Mouse (Mus musculus) megakaryocyte, embryonic 14.5 days (primary cell): Measurements from ENCODE around the gene Tnnt2. TPM values are rescaled to one million over a fixed set of nuclear protein-coding genes. Genes with fewer than 3 reads are reported as not detected.

Source experiments
- H3K27me3 ChIP-seq: replicated peaks from 2 replicates; pipeline ENCODE3; 2012; ENCODE audit warnings: inconsistent platforms
- H3K36me3 ChIP-seq: replicated peaks from 2 replicates; pipeline ENCODE3; 2012; ENCODE audit warnings: low read length, inconsistent platforms, mixed read lengths
- H3K4me1 ChIP-seq: 2 replicates; pipeline ENCODE4 v1.6.1; 2012; ENCODE audit warnings: inconsistent platforms
- H3K4me3 ChIP-seq: replicated peaks from 2 replicates; pipeline ENCODE3; 2012; ENCODE audit warnings: moderate library complexity, mild to moderate bottlenecking, inconsistent platforms
- H3K9me3 ChIP-seq: 2 replicates; pipeline ENCODE4 v1.6.1; 2012; ENCODE audit warnings: inconsistent platforms
- FLI1 ChIP-seq: IDR thresholded peaks from 2 replicates; pipeline ENCODE4 v1.6.1; 2012; ENCODE audit warnings: low read length, inconsistent platforms, mixed read lengths
- GATA1 ChIP-seq: IDR thresholded peaks from 3 replicates; pipeline ENCODE4 v1.6.1; 2012; ENCODE audit warnings: mixed read lengths, low read length, inconsistent platforms, borderline replicate concordance
- polyA plus RNA-seq: library from polyadenylated mRNA; stranded (reverse); fragments of >175 nt; gene quantifications from 2 replicates; pipeline ENCODE4 v1.2.3, GENCODE M21; 2012; ENCODE audit warnings: low replicate concordance; ENCODE audit not compliant: insufficient read depth

Gene Tnnt2
- polyA plus RNA-seq, 1 experiment: 0.59 TPM

DNA sequence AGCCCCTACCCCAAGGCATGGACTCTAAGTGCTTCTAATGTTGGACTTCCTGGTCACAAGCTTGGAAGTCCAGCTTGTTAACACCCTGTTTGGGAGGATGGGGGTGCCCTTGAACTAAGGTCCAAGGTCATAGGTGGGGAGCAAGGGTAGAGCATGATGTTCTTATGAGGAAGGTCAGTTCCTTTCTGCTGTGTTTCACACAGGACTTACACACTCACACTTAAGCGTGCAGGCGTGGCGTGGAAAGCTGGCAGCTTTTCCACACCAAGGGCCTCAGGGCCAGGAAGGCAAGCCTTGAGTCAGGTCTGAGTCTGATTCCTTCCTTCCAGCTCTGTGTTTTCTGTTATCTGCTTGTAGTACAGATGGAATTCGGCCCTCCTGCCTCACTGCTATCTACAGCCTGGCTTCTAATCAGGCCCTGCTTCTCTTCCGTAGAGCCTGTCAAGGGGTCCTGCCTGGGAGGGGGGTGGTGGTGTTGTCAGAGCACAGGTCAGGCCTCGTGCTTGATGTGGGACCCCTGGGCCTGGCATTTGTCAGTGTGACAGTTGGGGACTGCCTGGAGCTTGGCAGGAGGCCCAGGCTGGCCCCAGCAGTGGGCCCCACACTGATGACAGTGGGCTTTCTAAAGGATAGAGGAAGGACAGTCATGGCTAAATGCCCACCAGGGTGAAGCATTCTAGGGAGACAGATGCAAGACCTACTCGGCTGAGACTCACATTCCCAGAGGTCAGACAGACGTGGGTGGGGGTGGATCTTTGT lies 35.8 kb upstream of the Tnnt2 start:
- peaks cover 80% of the 10 kb centered on the region for H3K27me3 ChIP-seq
- no peaks in the 10 kb centered on the region for H3K36me3 ChIP-seq
- H3K4me1 ChIP-seq: peaks cover 38% of the 10 kb centered on the region
- no peak overlapping the region for H3K4me3 ChIP-seq
- no peaks in the 10 kb centered on the region for H3K9me3 ChIP-seq
- TF ChIP-seq GATA1 (no peak), FLI1 (no peak)

DNA sequence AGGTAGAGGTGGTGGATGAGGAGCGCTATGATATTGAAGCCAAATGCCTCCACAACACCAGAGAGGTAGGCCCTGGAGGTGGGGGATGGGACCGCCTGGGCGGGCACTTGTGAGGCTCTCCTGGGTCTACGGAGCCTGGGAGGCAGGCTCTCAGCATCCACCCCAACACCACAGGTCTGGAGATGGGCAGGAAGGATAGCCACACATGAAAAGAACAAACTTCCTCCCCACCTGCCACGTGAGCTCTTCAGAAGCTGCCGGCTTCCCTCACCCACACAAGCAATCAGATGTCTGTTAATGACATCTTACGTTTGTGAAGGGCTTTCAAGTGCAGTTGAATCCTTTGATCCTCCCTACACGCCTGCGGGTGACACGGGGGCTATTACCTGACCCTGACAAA lies 28.6 kb upstream of the Tnnt2 start:
- Histone ChIP-seq H3K4me3 (no peak overlapping the region), H3K36me3 (no peaks in the 10 kb centered on the region), H3K9me3 (no peaks in the 10 kb centered on the region), H3K27me3 (peaks cover 79% of the 10 kb centered on the region), H3K4me1 (peaks cover 18% of the 10 kb centered on the region)
- TF ChIP-seq GATA1 (no peak), FLI1 (no peak)

DNA sequence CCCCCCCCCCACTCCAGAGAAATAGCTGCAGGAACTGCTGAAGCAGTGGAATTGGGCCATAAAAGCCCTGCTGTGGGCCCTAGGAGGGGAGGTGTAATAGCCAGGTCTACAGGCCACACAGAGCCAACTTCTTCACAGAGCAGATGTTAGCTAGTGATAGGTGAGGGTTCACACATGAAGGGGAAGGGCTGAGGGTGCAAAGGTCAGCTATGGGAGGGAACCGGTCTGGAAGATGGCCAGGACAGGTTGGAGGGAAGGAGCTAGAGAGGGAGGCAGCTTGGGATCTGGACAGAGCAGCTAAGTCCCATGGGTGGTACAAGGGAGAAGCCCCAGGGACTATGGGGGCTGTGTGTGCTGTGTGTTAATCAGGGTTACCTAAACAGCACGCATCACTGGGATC lies 26.0 kb upstream of the Tnnt2 start:
- Histone ChIP-seq H3K36me3 (no peaks in the 10 kb centered on the region), H3K9me3 (no peaks in the 10 kb centered on the region), H3K4me3 (no peak overlapping the region), H3K4me1 (peaks cover 18% of the 10 kb centered on the region; the same call in 1 of the 2 replicates), H3K27me3 (peaks cover 77% of the 10 kb centered on the region)
- TF ChIP-seq GATA1 (no peak), FLI1 (no peak)

DNA sequence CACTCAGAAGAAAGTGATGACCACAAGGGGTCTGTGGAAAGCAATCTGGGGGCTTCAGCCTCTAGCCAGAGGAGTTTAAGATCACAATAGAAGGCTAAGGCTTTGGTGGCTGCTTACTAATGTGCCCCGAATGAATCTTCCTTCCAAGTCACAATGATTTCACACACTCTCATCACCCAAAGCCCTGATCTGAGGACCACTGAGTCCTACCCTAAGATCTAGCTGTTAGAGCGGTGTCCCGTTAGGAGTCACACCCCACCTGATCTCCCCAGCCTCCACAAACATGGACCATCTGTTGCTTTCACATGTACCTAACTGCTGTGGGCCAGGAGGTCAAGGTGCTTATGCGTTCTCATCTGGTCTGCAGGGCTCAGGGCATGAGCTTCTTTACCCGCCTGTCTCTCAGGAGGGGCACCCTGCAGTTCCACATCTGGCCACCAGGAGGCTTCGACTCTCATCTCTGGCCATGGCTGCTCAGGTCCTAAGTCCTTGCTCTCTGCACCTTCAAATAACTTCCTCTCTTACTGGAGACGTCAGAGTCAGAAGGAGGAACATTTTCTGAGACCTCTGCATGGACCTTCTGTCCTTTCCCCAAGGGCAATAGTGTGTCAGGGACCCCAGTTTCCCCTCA lies 25.0 kb upstream of the Tnnt2 start:
- H3K4me1 ChIP-seq: peaks cover 18% of the 10 kb centered on the region; the same call in 1 of the 2 replicates
- no peaks in the 10 kb centered on the region for H3K36me3 ChIP-seq
- H3K27me3 ChIP-seq: peaks cover 82% of the 10 kb centered on the region
- no peak overlapping the region for H3K4me3 ChIP-seq
- TF ChIP-seq FLI1 (no peak), GATA1 (no peak)
- H3K9me3 ChIP-seq: no peaks in the 10 kb centered on the region

DNA sequence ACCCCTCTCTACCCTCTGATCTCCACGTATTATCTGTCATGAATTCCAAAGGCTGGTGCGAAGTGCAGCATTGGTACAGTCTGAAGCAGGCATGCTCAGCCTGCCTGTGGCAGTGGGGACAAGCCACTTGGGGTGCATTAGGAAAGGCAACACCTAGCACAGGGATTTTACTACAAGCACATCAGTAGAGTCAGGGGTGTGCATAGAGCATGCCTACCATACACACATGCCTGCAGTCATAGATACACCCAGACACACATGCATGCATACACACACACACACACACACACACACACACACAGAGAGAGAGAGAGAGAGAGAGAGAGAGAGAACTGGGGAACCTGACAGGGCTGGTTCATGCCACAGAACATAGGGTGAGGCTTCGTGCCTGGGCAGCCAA lies 23.9 kb upstream of the Tnnt2 start:
- TF ChIP-seq FLI1 (no peak), GATA1 (no peak)
- H3K4me1 ChIP-seq: peaks cover 21% of the 10 kb centered on the region; the same call in 1 of the 2 replicates
- no peak overlapping the region for H3K4me3 ChIP-seq
- H3K9me3 ChIP-seq: no peaks in the 10 kb centered on the region
- peaks cover 90% of the 10 kb centered on the region for H3K27me3 ChIP-seq
- no peaks in the 10 kb centered on the region for H3K36me3 ChIP-seq

DNA sequence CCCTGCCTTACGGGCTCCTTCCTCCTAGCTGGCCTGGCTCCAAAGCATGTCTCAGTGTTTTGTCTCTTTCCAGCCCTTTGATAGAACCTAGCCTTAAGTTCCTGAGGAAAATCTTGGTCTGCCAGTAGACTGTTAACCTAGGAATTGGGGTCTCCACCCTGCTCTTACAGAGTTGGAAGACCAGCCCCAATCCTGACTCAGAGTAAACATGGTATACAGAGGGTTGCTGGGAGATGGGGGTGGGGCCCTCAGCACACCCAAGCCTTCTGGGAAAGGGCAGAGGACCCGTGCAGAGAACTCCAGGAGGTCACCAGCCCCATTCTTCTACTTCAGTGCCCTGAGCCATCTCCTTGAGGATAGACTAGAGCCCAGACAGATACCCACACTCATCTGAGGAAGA lies 23.5 kb upstream of the Tnnt2 start:
- Histone ChIP-seq H3K27me3 (peaks cover 90% of the 10 kb centered on the region), H3K36me3 (no peaks in the 10 kb centered on the region), H3K4me1 (peaks cover 21% of the 10 kb centered on the region; the same call in 1 of the 2 replicates), H3K9me3 (no peaks in the 10 kb centered on the region), H3K4me3 (no peak overlapping the region)
- TF ChIP-seq FLI1 (no peak), GATA1 (no peak)

DNA sequence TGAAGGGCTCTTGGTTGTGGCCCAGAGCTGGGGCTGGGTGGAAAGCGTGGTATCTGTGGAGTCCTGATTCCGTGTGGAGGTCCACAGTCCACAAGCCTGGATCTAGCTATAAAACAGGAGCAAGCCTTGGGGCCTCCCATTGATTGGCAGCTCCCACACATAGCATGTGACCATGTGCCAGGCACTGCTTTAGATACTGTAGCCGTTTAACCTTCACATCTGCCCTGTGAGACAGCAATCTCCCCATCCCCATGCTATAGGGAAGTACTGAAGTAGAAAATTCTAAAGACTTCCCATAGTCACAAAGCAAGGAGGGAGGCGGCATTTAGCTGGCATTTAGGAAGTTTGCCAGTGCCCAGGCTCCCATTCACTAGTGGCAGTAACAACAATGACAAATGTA lies 23.1 kb upstream of the Tnnt2 start:
- TF ChIP-seq GATA1 (no peak), FLI1 (no peak)
- Histone ChIP-seq H3K4me1 (peaks cover 21% of the 10 kb centered on the region; the same call in 1 of the 2 replicates), H3K9me3 (no peaks in the 10 kb centered on the region), H3K36me3 (no peaks in the 10 kb centered on the region), H3K27me3 (peaks cover 90% of the 10 kb centered on the region), H3K4me3 (no peak overlapping the region)

DNA sequence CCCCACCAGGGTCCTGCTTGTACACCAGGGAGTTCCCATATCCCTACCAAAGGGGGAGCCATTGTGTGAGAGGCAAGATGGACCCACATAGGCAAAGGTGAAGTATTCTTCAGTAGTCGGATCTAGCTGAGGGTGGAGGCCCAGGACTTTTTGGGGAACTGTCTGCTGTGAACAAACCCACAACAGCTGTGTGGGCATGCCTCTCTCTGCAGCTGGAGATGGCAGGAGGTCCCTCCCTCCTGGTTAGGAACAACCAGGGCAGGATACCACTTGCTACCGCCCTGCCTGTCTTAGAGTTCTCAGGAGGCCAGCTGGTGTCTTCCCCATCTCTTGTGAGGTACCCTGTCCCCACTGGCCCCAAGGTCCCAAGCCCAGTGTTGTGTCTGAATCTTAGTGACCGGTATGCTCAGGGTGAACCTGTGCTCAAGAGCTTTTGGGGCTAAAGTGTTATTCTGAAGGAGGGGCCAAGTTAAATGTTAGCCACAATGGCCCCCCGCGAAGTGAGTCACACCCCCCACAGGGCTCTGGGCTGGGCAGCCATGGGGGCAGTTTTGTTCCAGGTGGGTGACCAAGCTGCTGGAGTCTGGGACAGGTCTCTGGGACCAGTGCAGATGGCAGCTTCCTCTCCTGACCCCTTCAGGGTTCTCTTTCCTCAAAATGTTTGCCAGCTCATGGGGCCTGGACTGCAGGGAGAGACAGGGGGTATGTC lies 22.3 kb upstream of the Tnnt2 start:
- H3K27me3 ChIP-seq: peaks cover 90% of the 10 kb centered on the region
- peaks cover 26% of the 10 kb centered on the region for H3K4me1 ChIP-seq
- TF ChIP-seq GATA1 (no peak), FLI1 (no peak)

DNA sequence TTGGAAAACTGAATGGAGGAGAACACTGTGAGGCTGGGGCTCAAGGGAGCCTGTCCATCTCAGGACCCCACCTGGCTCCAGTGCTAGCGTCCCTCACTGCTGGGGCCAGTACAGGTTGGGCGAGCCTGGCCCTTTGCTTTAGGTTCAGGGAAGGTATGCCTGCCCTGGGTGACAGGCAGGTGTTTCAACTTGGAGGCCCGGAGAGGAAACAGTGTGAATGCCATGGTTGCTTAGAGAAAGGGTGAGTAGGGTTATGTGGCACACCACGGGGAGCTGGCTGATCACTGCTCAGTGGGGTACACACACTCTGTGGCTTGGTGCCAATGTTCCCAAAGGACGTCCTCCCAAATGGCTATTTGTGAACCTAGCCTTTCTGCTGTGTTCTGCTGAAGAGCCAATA lies 21.6 kb upstream of the Tnnt2 start:
- H3K27me3 ChIP-seq: peaks cover 90% of the 10 kb centered on the region
- no peaks in the 10 kb centered on the region for H3K36me3 ChIP-seq
- H3K4me3 ChIP-seq: no peak overlapping the region
- TF ChIP-seq FLI1: no peak
- TF ChIP-seq GATA1: no peak
- peaks cover 28% of the 10 kb centered on the region for H3K4me1 ChIP-seq
- no peaks in the 10 kb centered on the region for H3K9me3 ChIP-seq

More for the DNA sequence above, 22.3 kb upstream of the Tnnt2 start:
- no peak overlapping the region for H3K4me3 ChIP-seq
- no peaks in the 10 kb centered on the region for H3K9me3 ChIP-seq
- no peaks in the 10 kb centered on the region for H3K36me3 ChIP-seq

DNA sequence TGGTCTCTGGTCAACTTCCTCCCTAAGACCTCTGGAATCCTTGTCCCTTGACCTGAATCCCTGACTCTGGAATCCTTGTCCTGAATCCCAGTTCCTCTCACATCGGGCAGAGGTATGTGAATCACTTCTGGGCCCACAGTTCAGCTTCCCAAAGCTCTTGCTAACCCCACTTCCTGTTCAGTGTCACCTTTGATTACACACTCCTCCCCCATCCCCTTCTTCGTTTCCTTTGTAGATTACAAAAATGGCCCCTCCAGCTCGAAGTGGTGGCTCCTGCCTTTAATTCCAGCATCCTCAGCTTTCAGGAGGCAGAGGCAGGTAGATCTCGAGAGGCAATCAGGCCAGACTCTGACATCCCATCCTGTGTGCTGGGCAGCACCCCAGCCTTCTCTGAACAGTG lies 18.6 kb upstream of the Tnnt2 start:
- no peak overlapping the region for H3K4me3 ChIP-seq
- TF ChIP-seq FLI1 (no peak), GATA1 (no peak)
- H3K4me1 ChIP-seq: peaks cover 22% of the 10 kb centered on the region
- H3K27me3 ChIP-seq: peaks cover 97% of the 10 kb centered on the region
- H3K36me3 ChIP-seq: no peaks in the 10 kb centered on the region
- no peaks in the 10 kb centered on the region for H3K9me3 ChIP-seq
